Mouse (Mus musculus) left cerebral cortex, postnatal 14 days (tissue): ENCODE measurements around the gene Platr17. TPM values are rescaled to one million over a fixed set of nuclear protein-coding genes. Genes with fewer than 3 reads are reported as not detected.
"Not testable (repeated sequence)": the region's sequence is repeated elsewhere in the genome, so short reads cannot be mapped to it uniquely, and the experiment has no call there.

Experiments used
- DNase-seq, 2 experiments: peaks; one replicate each; pipeline ENCODE4 v3.0.0; 2021 to 2022; ENCODE audit warnings: low spot score in 2 of 2, mixed read lengths in 1 of 2
- intact Hi-C: fragments of 180-260 bp; cut with DNase I; formaldehyde crosslinking; loops from one replicate; pipeline ENCODE4 v1.15.1; 2025
- total RNA-seq, 2 experiments: library from RNA; stranded (reverse); gene quantifications; 2 replicates each; pipeline ENCODE4 v1.2.3; 2021

The Platr17 gene
- total RNA-seq, 2 experiments from 2014 or later = not detected

DNA sequence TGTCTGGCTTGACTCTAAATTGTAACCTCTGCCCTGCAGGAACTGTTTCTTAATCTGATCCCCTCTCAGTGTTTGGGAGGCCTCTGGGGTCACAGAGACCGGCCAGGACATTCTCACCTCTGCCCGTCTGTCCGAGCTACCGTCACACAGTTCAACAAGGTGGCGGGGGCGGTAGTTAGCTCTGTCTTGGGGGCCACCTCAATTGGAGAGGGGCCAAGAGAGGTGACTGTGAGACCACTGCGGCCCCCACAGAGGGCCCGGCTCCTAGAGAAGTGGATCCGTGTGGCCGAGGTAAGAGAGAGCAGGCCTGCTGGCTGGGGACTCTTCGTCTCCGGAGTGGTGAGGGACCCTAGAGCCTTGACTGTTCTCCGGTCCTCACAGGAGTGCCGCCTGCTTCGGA is 28.0 kb downstream of the Platr17 start:
- intact Hi-C loops = no loop called here
- no peak for DNase-seq

DNA sequence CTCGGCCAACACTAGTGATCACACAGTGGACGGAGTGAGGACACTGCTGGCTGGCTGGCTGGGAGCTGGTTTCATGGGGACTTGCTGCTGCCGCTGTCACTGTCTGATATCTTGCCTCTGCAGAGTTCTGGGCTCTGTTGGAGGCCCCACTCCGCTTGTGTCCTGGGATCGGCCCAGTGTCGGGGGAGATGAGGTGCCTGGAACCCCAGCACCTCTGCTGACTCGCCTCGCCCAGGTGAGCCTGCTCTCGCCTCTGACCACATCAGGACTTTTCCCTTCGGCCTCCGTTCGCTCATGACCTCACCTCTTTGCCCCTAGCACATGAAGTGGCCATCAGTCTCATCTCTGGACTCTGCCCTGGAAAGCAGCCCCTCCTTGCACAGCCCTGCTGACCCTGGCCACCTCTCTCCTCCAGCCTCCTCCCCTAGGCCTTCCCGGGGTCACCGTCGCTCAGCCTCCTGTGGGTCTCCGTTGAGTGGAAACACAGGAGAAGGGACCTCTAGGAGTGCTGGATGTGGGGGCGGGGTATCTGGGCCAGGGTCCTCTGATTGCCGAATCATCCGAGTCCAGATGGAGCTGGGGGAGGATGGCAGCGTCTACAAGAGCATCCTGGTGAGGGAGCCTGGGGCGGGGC is 30.6 kb downstream of the Platr17 start:
- DNase-seq = no peak
- intact Hi-C loops = no loop called here

DNA sequence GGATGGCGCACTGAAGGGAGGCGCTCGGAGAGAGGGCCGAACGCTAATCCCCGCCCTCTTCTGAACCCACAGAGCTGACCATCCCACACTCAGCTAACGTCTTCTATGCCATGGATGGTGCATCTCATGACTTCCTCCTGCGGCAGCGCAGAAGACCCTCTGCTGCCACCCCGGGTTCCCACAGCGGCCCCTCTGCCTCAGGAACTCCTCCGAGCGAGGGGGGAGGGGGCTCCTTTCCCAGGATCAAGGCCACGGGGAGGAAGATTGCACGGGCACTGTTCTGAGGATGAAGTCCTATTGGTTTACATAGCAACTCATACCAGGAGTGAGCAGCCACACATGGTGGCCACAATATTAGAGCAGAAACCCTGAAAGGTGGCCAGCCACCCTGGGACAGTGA is 32.1 kb downstream of the Platr17 start:
- intact Hi-C loops = no loop called here
- no peak for DNase-seq

DNA sequence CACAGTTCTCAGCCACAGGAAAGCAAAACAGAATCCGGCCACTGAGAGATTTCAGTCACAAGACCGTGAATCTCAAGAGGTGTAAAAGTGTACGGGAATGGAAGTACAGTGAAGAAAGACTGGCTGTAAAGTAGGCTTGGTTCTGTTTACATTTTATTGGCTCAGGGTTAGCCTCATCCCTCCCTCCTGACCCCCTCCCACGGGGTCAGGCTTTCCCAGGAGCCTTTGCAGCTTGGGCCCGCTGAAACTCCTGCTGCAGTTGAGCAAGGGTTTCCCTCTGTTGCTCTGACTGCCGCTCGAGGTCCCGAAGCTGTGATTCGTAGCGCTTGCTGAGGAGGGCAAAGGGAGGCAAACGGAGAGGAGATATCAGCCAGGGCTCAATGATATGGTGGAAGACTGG is 33.8 kb downstream of the Platr17 start:
- intact Hi-C loops = no loop called here
- DNase-seq = no peak

DNA sequence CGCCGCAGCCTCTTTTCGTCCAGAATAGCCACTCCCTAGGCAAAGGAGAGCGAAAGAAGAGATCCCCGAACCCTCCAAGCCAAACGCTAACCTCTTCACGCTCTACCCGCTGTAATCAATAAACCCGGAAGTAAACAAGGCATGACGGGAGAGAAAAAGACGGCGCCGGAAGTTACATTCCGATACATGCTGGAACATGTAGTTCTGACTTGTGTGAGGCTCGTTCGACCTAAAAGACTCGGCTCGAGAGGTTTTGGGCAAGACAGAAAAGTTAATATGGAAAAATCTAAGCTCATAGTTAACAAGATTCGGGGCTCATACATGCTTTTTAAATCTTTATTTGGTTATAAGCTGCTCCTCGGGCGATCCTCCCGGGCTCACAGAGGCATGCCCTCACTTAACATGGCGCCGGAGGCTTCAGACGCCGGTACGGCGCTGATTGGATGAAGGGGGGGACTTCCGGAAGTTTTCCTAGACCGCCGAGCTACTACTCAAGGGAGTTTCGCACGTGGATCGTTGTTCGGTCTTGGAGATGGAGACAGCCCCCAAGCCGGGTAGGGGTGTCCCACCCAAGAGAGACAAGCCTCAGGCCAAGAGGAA is 35.4 kb downstream of the Platr17 start, which contains the start of the genes Pfdn6 and Wdr46:
TSS of gene Pfdn6 (minus strand) at position 138 of the 600 bp plus-strand sequence.
TSS of gene Wdr46 (plus strand) at position 455 of the 600 bp plus-strand sequence.
- intact Hi-C loops = no loop called here
- DNase-seq = peak; percentile 87 to 90

DNA sequence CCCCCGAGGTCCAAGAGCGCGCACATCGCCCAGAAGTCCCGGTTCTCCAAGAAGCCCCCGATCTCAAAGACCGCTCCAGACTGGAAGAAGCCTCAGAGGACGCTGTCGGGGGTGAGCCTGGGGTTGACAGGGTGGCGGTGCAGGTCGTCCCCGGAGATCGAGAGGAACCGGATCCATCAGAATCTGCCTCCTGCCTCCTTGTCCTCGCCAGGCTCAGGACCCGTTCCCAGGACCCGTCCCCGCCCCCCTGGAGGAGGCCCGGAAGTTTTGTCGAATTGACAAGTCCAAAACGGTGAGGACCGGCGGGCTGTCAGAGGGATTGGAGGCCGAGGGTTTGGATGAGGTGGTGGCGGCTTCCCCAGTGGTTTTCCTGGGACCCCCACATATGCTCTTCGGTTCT is 36.0 kb downstream of the Platr17 start:
- DNase-seq = no peak
- intact Hi-C loops = no loop called here

DNA sequence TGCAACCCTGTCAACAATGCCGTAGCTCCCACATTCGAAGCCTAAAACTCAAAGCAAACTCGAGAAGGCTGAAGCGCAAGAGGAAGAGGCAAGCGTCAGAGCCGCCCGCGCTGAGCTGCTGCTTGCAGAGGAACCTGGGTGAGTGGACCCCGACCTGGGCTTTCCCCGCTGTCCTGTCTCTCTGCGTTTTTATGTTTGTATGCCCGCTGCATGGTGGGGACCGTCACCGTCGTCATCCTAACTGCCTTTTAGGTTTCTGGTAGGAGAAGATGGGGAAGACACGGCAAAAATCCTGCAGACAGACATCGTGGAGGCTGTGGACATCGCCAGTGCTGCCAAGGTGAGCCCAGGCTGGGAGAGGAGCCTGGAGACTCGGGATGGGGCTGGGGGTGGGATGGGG is 36.4 kb downstream of the Platr17 start:
- intact Hi-C loops = no loop called here
- DNase-seq = no peak

DNA sequence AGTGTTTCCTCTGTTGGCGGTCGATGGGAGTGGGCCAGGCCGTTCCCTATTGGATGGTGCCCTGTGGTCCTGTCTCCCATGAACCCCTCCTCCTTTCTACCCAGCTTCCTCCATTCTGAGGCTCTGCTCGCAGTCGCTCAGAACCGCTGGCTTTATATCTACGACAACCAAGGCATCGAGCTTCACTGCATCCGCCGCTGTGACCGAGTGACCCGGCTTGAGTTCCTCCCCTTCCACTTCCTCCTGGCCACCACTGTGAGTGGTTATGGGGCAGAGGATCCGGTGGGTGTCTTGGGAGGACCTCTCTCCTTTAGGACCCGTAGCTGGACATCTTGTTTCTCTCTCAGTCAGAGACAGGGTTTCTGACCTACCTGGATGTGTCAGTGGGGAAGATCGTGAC is 38.5 kb downstream of the Platr17 start:
- DNase-seq = no peak
- intact Hi-C loops = no loop called here

DNA sequence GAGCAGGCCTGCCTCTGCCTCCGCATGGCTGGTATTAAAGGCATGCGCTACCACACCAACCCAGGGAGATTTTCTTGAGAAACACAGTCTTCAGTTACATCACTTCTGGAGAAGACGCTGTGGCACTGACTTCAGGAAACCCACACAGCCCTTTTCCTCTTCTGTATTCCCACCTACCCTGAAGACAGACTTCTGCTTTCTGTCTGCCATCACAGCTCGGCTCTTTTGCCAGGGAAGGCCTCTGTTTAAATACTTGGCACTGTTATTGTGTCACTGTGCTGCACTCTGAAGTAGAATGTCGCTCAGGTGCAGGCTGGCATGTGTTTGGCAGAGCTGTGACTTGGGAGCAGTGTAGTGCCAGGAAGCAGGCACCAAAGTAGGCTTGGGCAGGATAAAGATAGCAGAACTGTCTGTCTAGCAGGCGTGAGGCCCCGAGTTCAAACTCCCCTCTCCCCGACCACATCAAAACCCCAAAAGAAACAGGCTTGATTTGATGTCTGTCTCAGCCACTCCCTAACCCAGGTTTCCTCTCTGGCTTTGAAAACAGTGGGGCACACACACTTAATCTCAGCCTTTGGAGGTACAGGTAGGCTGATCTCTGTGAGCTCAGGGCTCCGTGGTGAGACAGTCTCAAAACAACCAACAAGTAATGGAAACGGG is 42.6 kb downstream of the Platr17 start:
- no peak for DNase-seq
- intact Hi-C loops = no loop called here

DNA sequence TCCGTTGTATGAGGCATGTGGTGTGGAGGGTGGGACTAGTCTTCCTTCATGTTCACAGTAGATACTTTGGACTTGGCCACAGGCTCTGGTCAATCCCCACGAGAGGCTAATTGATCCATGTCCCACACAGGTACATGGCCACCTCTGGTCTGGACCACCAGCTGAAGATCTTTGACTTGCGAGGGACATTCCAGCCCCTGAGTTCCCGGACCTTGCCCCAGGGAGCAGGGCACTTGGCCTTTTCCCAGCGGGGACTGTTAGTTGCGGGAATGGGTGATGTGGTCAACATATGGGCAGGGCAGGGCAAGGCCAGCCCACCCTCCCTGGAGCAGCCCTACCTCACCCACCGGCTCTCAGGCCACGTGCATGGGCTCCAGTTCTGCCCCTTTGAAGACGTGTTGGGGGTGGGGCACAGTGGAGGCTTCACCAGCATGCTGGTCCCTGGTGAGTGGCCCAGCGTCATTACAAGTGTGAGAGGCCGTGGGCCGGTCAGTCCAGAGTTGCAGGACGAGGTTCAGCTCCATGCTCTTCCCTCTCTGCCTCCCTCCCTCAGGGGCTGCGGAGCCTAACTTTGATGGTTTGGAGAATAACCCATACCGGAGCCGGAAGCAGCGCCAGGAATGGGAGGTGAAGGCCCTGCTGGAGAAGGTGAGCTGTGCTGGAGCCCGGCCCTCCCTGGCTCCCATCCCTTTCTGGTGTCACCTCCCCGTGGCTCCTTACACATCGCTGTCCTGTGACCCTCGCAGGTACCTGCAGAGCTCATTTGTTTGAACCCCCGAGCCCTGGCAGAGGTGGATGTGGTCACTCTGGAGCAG is 43.4 kb downstream of the Platr17 start:
- DNase-seq = no peak
- intact Hi-C loops = no loop called here

DNA sequence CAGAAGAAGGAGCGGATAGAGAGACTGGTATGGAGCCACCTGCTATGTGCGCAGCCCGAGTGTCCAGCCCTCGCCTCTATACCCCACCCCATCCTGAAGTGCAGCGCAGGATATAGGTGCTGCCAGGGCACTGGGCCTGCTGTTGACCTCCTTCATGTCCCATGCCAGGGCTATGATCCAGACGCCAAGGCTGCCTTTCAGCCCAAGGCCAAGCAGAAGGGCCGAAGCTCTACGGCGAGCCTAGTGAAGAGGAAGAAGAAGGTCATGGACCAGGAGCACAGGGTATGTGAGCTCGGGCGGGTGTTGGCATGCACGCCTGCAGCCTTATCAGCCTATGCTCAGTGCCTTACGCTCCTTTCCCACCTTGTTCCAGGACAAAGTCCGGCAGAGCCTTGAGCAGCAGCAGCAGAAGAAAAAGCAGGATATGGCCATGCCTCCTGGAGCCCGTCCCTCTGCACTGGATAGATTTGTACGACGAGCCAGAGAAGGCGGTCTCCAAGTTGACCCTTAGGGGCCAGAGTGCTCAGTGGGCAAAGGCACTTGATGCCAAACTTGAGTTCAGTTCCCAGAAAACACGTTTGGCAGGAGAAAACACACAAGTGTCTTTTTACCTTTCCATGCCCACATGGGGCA is 44.1 kb downstream of the Platr17 start:
- intact Hi-C loops = no loop called here

DNA sequence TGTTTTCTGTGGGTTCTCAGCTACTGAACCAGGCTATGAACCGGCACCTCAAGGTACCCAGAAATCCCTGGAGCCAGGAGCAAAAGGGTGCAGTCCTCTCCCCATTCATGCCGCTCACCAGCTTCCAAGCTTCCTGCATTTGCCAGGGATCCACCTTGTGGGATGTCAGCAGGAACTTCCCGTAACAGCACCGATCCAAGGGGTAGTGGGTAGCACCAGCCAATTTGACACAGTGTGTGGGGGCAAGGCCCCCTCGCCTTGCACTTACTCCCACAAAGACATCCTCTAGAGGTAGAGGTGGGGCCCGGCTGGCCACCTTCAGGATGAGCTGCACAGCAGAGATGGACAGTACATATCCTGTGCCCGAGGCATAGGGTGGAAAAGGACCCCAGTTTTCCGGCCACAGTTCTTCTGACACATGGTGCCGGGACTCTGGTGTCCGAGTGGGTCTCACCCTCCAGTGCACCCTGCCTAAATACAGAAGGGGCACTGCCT is 45.2 kb downstream of the Platr17 start:
- DNase-seq = no peak
- intact Hi-C loops = no loop called here

More for the DNA sequence above, 44.1 kb downstream of the Platr17 start:
- DNase-seq = no peak

DNA sequence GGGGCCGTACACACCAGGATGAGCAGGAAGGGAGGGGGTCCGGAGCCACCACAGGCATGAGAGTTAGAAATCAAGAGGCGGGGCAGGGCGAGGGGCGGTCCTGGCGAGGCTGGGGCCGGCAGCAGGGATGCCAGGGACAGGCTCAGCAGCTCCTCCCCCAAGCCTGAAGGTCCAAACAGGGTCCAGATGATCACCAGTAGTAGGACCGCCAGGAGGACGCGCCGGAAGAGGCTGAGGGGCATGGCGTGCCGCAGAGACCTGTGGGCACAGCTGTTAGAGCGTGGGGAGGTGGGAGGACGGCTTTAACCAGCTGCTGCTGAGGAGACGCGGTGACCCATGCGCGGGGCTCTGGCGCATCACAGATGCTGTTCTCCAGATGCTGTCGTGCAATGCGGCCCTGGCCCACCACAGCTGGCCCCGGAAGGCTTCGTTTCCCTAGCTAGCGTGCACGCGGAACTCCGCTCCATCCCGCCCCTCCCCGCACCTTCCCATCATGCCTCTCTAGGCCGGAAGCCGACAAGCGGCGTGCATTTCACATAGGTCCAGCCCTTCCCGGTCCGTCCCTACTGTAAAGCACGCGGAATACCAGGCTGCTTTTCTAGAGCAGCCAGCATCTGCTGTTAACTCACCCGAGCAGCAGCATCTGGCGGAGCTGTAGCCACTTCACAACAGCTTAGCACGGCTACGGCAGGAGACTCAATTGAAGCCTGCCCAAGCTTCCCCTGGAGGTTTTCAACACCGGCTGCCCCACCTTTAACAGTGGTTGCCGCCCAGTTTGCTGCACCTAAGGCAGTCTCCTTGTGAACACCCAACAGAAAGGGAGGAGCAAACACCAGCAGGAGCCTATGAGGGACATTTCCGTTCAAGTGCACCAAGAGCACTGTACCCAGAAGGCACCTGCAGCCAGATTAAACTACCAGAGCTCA is 46.3 kb downstream of the Platr17 start, which contains the start of gene B3galt4:
TSS of gene B3galt4 (minus strand) at position 468 of the 926 bp plus-strand sequence.
- peak; percentile 83 to 86 for DNase-seq
- intact Hi-C loops = no loop called here

DNA sequence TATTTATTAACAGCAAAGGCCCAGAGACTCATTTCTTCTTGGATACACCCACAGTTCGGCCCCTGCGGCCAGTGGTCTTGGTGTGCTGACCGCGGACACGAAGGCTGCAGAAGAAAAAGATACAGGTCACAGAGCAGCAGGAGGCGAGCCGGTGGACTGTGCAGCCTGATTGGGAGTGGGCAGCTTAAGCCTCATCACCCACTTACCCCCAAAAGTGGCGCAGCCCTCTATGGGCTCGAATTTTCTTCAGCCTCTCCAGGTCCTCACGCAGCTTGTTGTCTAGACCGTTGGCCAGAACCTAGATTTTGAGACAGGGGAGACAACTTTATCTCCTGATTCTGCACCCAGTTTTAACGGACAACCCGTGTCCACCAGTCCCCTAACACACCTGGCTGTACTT is 47.1 kb downstream of the Platr17 start:
- DNase-seq, intact Hi-C loops: not testable (repeated sequence)

DNA sequence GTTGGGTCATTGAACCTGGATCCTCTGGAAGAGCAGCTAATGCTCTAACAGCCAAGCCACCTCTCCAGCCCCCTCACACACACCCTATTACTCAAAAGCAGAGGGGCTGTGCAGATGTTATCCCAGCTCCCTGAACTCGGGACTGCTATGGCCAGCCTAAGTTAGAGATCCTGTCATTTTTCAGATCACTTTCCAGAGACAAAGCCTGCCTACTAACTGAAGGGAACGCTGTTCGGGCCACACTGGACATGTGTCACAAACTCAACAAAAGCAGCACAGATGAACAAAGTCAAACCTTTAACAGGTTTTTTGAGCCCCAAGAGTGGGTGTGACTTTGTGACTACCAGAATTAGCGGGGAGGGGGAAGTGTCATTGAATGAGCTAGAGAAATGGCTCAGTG is 47.9 kb downstream of the Platr17 start:
- DNase-seq = no peak
- intact Hi-C loops = no loop called here

DNA sequence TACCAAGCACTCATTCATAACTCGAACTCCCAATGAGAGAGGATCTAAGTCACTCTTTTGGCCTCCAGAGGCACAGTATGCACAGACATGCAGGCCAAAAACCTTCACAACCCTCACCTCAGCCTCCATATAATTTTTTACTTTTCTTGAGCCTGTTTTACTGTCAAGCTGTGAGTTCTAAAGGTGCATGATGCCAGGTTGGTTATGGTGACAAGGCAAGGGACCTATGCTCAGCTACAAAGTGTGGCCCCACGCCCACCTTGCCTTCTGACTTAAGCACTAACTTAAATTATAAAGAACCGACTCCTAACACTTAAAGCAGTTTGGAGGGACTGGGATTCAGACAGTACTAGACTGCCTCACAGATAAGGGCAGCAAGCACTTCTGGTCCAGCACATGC is 48.4 kb downstream of the Platr17 start:
- intact Hi-C loops = no loop called here
- no peak for DNase-seq

DNA sequence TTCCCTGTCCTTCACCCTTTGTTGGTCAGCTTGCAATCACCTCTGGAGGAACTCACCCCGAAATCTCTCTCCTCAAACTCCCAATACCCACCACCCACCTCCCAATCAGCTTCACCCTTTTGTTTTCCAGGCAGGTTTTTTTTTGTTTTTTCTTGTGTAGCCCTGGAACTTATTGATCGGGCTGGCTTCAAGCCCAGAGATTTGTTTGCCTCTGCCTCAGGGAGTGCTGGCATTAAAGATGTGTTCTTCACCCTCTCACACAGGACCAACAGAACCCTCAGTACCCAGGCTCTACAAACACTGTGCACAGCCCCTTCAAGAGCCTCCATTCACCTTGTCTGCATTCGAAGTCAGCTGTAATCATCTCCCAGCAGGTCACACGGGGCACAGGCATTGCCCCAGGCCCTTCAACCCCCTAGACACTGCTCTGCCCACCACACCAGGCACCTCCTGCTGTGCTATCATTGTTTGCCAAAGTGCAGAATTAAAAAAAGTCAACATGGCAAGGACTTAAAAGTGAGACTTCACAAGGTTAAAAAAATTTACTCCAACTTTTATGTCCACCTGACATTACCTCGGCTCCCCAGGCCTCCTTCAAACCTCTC is 49.1 kb downstream of the Platr17 start:
- DNase-seq = no peak
- intact Hi-C loops = no loop called here
